Mouse (Mus musculus): ENCODE measurements at regions not wholly inside any gene's neighbourhood (a gene's known extent, or its start where the extent isn't known, plus 50 kb on each side); places are given as distances from the start of the nearest gene placed in this dataset.

DNA sequence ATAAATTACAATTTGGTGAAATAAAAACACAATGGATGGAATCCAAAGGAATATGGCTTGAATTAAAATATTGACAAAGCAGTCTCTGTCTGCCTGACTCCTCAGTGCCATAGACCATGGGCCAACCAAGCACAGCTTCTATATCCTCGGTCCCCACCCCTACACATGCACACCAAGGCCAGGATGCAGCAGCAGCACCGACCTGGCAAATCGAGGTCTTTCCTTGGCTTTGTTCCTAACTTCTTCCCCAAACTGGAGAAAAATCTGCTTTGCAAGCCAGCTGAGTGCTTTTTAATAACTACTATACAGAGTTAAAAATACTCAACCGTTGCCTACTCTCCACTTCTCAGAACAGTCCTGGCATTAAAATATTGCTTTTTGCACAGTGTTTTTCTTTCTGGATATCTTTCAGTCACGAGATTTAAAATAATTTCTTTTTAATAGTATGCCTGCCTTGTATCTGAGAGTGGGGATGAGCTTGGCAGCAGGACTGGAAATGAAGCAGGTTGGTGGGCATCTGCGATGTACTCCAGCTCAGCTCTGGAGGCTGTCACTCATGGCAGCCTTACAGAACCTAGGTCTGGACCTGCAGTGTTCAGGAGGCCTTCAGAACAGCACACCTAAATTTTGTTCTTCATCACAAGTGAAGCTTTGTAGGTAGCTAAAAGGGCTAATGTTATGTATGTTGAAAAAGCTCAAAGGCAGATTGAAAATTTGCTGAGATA, 423.1 kb downstream of the Rnf144a start:
- no peak for TF ChIP-seq CTCF (IDR thresholded peaks at IDR 0.05; ENCODE audit: borderline replicate concordance, extremely low read depth, insufficient read depth, insufficient read length)
- no peak for TF ChIP-seq POLR2A (IDR thresholded peaks at IDR 0.05; ENCODE audit: borderline replicate concordance, extremely low read depth, insufficient read depth, insufficient read length, poor library complexity, severe bottlenecking)
